Mouse (Mus musculus) embryonic facial prominence, embryonic 11.5 days (tissue): Measurements from ENCODE around the gene Atp2c2. TPM values are rescaled to one million over a fixed set of nuclear protein-coding genes. Genes with fewer than 3 reads are reported as not detected.

Experiments
- ATAC-seq: fragments of 200-750 bp; cut with Nextera tagmentation; replicated peaks from 2 replicates; pipeline ENCODE4 v1.8.0; 2017; ENCODE audit warnings: low read depth; ENCODE audit not compliant: insufficient number of reproducible peaks, low FRiP score, low TSS enrichment
- DNase-seq: peaks from one replicate; pipeline ENCODE4 v3.0.0-alpha.2; 2015; ENCODE audit warnings: low spot score
- H3K27ac ChIP-seq: fragments of 300-500 bp; sonication (generic); replicated peaks from 2 replicates; pipeline ENCODE4 v1.5.1; 2014; ENCODE audit warnings: mild to moderate bottlenecking, low read depth, low read length, control low read depth
- H3K27me3 ChIP-seq: fragments of 300-500 bp; sonication (generic); 2 replicates; pipeline ENCODE4 v1.6.1; 2014; ENCODE audit warnings: mild to moderate bottlenecking, low read length, moderate library complexity, mixed read lengths; ENCODE audit not compliant: control insufficient read depth, insufficient read depth
- H3K36me3 ChIP-seq: fragments of 300-500 bp; sonication (generic); replicated peaks from 2 replicates; pipeline ENCODE4 v1.6.1; 2014; ENCODE audit warnings: low read depth, mild to moderate bottlenecking, low read length, moderate library complexity, mixed read lengths; ENCODE audit not compliant: control insufficient read depth, insufficient read depth
- H3K4me1 ChIP-seq: fragments of 300-500 bp; sonication (generic); 2 replicates; pipeline ENCODE4 v1.6.1; 2014; ENCODE audit warnings: low read length, mixed read lengths; ENCODE audit not compliant: control insufficient read depth, insufficient read depth
- H3K4me2 ChIP-seq: fragments of 300-500 bp; sonication (generic); 2 replicates; pipeline ENCODE4 v1.6.1; 2014; ENCODE audit warnings: low read depth, mild to moderate bottlenecking, control low read depth, low read length, moderate library complexity
- H3K4me3 ChIP-seq: fragments of 300-500 bp; sonication (generic); 2 replicates; pipeline ENCODE4 v1.5.1; 2014; ENCODE audit warnings: low read depth, low read length, control low read depth
- H3K9ac ChIP-seq: fragments of 300-500 bp; sonication (generic); replicated peaks from 2 replicates; pipeline ENCODE4 v1.6.1; 2014; ENCODE audit warnings: mild to moderate bottlenecking, control low read depth, low read length
- H3K9me3 ChIP-seq: fragments of 300-500 bp; sonication (generic); replicated peaks from 2 replicates; pipeline ENCODE4 v1.6.1; 2016; ENCODE audit warnings: mild to moderate bottlenecking, low read length, inconsistent platforms, mixed read lengths; ENCODE audit not compliant: control insufficient read depth
- WGBS: fragments of 180-500 bp; shearing (Covaris S2); extraction: QIAGEN DNeasy Blood & Tissue Kit; methylation state at CpG from one replicate; pipeline ENCODE4 v1.1.7; 2014; 5-methylcytosine and 5-hydroxymethylcytosine counted together
- polyA plus RNA-seq: library from polyadenylated mRNA; unstranded; fragments of >200 nt; fragmentation: Nextera tagmentation; extraction: Ambion mirVana; gene quantifications from 2 replicates; pipeline ENCODE4 v1.2.1, GENCODE M21; 2014

Atp2c2 gene
- polyA plus RNA-seq, 1 experiment from 2014 or later, result 1.3 TPM

GRCm38 (mm10) chr8:119666219-119666951 lies 33.4 kb upstream of the Atp2c2 start, which contains the start of gene Wfdc1:
TSS of gene Wfdc1 (plus strand) at chr8:119666365.
- Histone ChIP-seq H3K9me3 (no peaks in the 10 kb centered on the region), H3K4me1 (no peaks in the 10 kb centered on the region; the same call in 1 of the 2 replicates), H3K9ac (no peak within 1 kb of the TSS), H3K27me3 (no peaks in the 10 kb centered on the region), H3K36me3 (no peaks in the 10 kb centered on the region), H3K4me2 (no peak within 1 kb of the TSS), H3K27ac (no peak within 1 kb of the TSS), H3K4me3 (no peak within 1 kb of the TSS)
- ATAC-seq, result no peak
- 16% methylated on average over 14 of the region's 14 CpGs for WGBS
- no peak for DNase-seq

GRCm38 (mm10) chr8:119668447-119668846 lies 31.4 kb upstream of the Atp2c2 start:
- WGBS, result 68% methylated on average over 9 of the region's 9 CpGs
- no peak for ATAC-seq
- H3K4me1 ChIP-seq, result no peaks in the 10 kb centered on the region

GRCm38 (mm10) chr8:119669284-119669683 lies 30.5 kb upstream of the Atp2c2 start:
- no peaks in the 10 kb centered on the region for H3K4me1 ChIP-seq
- ATAC-seq, result no peak
- DNase-seq, result no peak
- no peak overlapping the region for H3K27ac ChIP-seq
- no peak overlapping the region for H3K9ac ChIP-seq
- WGBS, result 43% methylated on average over 12 of the region's 12 CpGs
- no peak overlapping the region for H3K4me2 ChIP-seq
- no peaks in the 10 kb centered on the region for H3K9me3 ChIP-seq
- H3K36me3 ChIP-seq, result no peaks in the 10 kb centered on the region
- H3K4me3 ChIP-seq, result no peak overlapping the region
- H3K27me3 ChIP-seq, result no peaks in the 10 kb centered on the region

More at GRCm38 (mm10) chr8:119668447-119668846, 31.4 kb upstream of the Atp2c2 start:
- no peaks in the 10 kb centered on the region for H3K9me3 ChIP-seq
- no peaks in the 10 kb centered on the region for H3K36me3 ChIP-seq
- H3K9ac ChIP-seq, result no peak overlapping the region
- no peaks in the 10 kb centered on the region for H3K27me3 ChIP-seq
- no peak overlapping the region for H3K4me3 ChIP-seq
- H3K27ac ChIP-seq, result no peak overlapping the region
- no peak for DNase-seq
- H3K4me2 ChIP-seq, result no peak overlapping the region

GRCm38 (mm10) chr8:119670419-119671091 lies 29.3 kb upstream of the Atp2c2 start:
- DNase-seq (no peak), ATAC-seq (no peak)
- no peak overlapping the region for H3K9ac ChIP-seq
- H3K27me3 ChIP-seq, result no peaks in the 10 kb centered on the region
- H3K4me1 ChIP-seq, result no peaks in the 10 kb centered on the region
- no peaks in the 10 kb centered on the region for H3K9me3 ChIP-seq
- no peaks in the 10 kb centered on the region for H3K36me3 ChIP-seq
- WGBS, result 71% methylated on average over 16 of the region's 16 CpGs
- H3K4me2 ChIP-seq, result no peak overlapping the region
- no peak overlapping the region for H3K4me3 ChIP-seq
- H3K27ac ChIP-seq, result no peak overlapping the region

GRCm38 (mm10) chr8:119673976-119674555 lies 25.7 kb upstream of the Atp2c2 start:
- Histone ChIP-seq H3K4me1 (no peaks in the 10 kb centered on the region), H3K9me3 (no peaks in the 10 kb centered on the region), H3K4me2 (no peak overlapping the region), H3K27ac (no peak overlapping the region), H3K9ac (no peak overlapping the region), H3K27me3 (no peaks in the 10 kb centered on the region), H3K4me3 (no peak overlapping the region), H3K36me3 (no peaks in the 10 kb centered on the region)
- ATAC-seq, result no peak
- DNase-seq, result no peak
- 79% methylated on average over 9 of the region's 11 CpGs for WGBS

- no peaks in the 10 kb centered on the region for H3K27me3 ChIP-seq
- 65% methylated on average over 5 of the region's 5 CpGs for WGBS
- H3K36me3 ChIP-seq, result no peaks in the 10 kb centered on the region
- no peak overlapping the region for H3K4me3 ChIP-seq
- H3K4me2 ChIP-seq, result no peak overlapping the region
- ATAC-seq, result no peak
- DNase-seq, result no peak
- H3K9ac ChIP-seq, result no peak overlapping the region
- no peaks in the 10 kb centered on the region for H3K9me3 ChIP-seq
- H3K27ac ChIP-seq, result no peak overlapping the region
- no peaks in the 10 kb centered on the region for H3K4me1 ChIP-seq
These were observed 24.4 kb upstream of the Atp2c2 start for GRCm38 (mm10) chr8:119675457-119675856.

GRCm38 (mm10) chr8:119676389-119676788 lies 23.4 kb upstream of the Atp2c2 start:
- H3K27ac ChIP-seq, result no peak overlapping the region

More at GRCm38 (mm10) chr8:119676389-119676788, 23.4 kb upstream of the Atp2c2 start:
- ATAC-seq (no peak), DNase-seq (peak; percentile 92)
- H3K4me2 ChIP-seq, result no peak overlapping the region
- no peaks in the 10 kb centered on the region for H3K36me3 ChIP-seq
- no peaks in the 10 kb centered on the region for H3K4me1 ChIP-seq
- no peak overlapping the region for H3K9ac ChIP-seq
- no peaks in the 10 kb centered on the region for H3K9me3 ChIP-seq
- no peaks in the 10 kb centered on the region for H3K27me3 ChIP-seq
- H3K4me3 ChIP-seq, result no peak overlapping the region
- 20% methylated on average over 8 of the region's 8 CpGs for WGBS
